Mouse (Mus musculus) liver, embryonic 14.5 days (tissue): Measurements from ENCODE around the gene Mcoln3. TPM values are rescaled to one million over a fixed set of nuclear protein-coding genes. Genes with fewer than 3 reads are reported as not detected.

Experiments
- ATAC-seq: fragments of 200-750 bp; cut with Nextera tagmentation; 2 replicates; pipeline ENCODE4 v1.8.0; 2017; ENCODE audit warnings: moderate number of reproducible peaks, mild to moderate bottlenecking, moderate library complexity; ENCODE audit not compliant: insufficient read depth
- DNase-seq, 3 experiments: peaks; one replicate each; pipeline ENCODE4 v3.0.0-alpha.2; 2012 to 2013; ENCODE audit warnings: low read depth in 3 of 3, low spot score in 3 of 3
- H3K27ac ChIP-seq: fragments of 300-500 bp; sonication (generic); 2 replicates; pipeline ENCODE4 v1.5.1; 2014; ENCODE audit warnings: moderate library complexity, mild to moderate bottlenecking, control low read depth, inconsistent platforms
- H3K27me3 ChIP-seq: fragments of 300-500 bp; sonication (generic); 2 replicates; pipeline ENCODE4 v1.6.1; 2014; ENCODE audit warnings: mild to moderate bottlenecking, low read length, moderate library complexity; ENCODE audit not compliant: control insufficient read depth, insufficient read depth
- H3K36me3 ChIP-seq: fragments of 300-500 bp; sonication (generic); replicated peaks from 2 replicates; pipeline ENCODE4 v1.6.1; 2014; ENCODE audit warnings: low read depth; ENCODE audit not compliant: control insufficient read depth, insufficient read depth
- H3K4me1 ChIP-seq, 2 experiments: fragments of 200-500 bp in 1 of 2; fragments of 300-500 bp in 1 of 2; sonication (generic) in 1 of 2; replicated peaks; 2 replicates each; pipeline ENCODE4 v1.6.1; 2012 to 2014; ENCODE audit warnings: antibody characterized with exemption in 1 of 2, inconsistent platforms in 1 of 2, low read length in 1 of 2; ENCODE audit not compliant: control insufficient read depth in 2 of 2, insufficient read depth in 2 of 2
- H3K4me2 ChIP-seq: fragments of 300-500 bp; sonication (generic); 2 replicates; pipeline ENCODE4 v1.6.1; 2014; ENCODE audit warnings: low read depth, mild to moderate bottlenecking, control low read depth, moderate library complexity
- H3K4me3 ChIP-seq, 2 experiments: fragments of 200-500 bp in 1 of 2; fragments of 300-500 bp in 1 of 2; sonication (generic) in 1 of 2; 2 replicates each; pipeline ENCODE4 v1.5.1; 2012 to 2014; ENCODE audit warnings: low read depth in 2 of 2, low read length in 2 of 2, mild to moderate bottlenecking in 2 of 2, control low read depth in 1 of 2, inconsistent platforms in 1 of 2, moderate library complexity in 1 of 2; ENCODE audit not compliant: insufficient read depth in 1 of 2
- H3K9ac ChIP-seq: fragments of 300-500 bp; sonication (generic); replicated peaks from 2 replicates; pipeline ENCODE4 v1.6.1; 2014; ENCODE audit warnings: mild to moderate bottlenecking, control low read depth, moderate library complexity
- H3K9me3 ChIP-seq: fragments of 300-500 bp; sonication (generic); 2 replicates; pipeline ENCODE4 v1.6.1; 2016; ENCODE audit warnings: low read length, mixed read lengths; ENCODE audit not compliant: control insufficient read depth
- CTCF ChIP-seq: IDR thresholded peaks from 2 replicates; pipeline ENCODE4 v1.5.1; 2016; ENCODE audit warnings: antibody characterized with exemption, low read depth, control low read depth
- EP300 ChIP-seq: IDR thresholded peaks from 2 replicates; pipeline ENCODE4 v1.6.1; 2016; ENCODE audit warnings: antibody characterized with exemption, low read depth
- WGBS: fragments of 180-500 bp; shearing (Covaris S2); extraction: QIAGEN DNeasy Blood & Tissue Kit; methylation state at CpG from one replicate; pipeline ENCODE4 v1.1.7; 2014; ENCODE audit not compliant: insufficient replicate concordance; 5-methylcytosine and 5-hydroxymethylcytosine counted together
- polyA plus RNA-seq, 2 experiments: library from polyadenylated mRNA; depleted of rRNA in 1 of 2; stranded (reverse) in 1 of 2; unstranded in 1 of 2; fragments of >200 nt; fragmentation: Nextera tagmentation in 1 of 2; extraction: Ambion mirVana in 1 of 2; gene quantifications; 2 replicates each; pipeline versions ENCODE4 v1.2.1 to v1.2.3; 2012 to 2014

Mcoln3 gene
- polyA plus RNA-seq (2012; rRNA removed) (0.05 and 0.11 TPM in 2 replicates), polyA plus RNA-seq (2014; fragmentation: Nextera tagmentation; extraction: Ambion mirVana) (0.11 and 0.25 TPM in 2 replicates)

- Histone ChIP-seq H3K4me3 (no peak within 1 kb of the TSS), H3K9me3 (no peaks in the 10 kb centered on the region), H3K4me1 (no peaks in the 10 kb centered on the region), H3K36me3 (no peaks in the 10 kb centered on the region), H3K27ac (no peak within 1 kb of the TSS), H3K4me2 (no peak within 1 kb of the TSS; the same call in 1 of the 2 replicates), H3K27me3 (peaks cover 12% of the 10 kb centered on the region), H3K9ac (no peak within 1 kb of the TSS)
- no peak for DNase-seq
- no peak for ATAC-seq
- WGBS: 16% methylated on average over 35 of the region's 35 CpGs
- no peak for TF ChIP-seq EP300
- no peak for TF ChIP-seq CTCF
These were observed at the start of gene Mcoln3 for GRCm38 (mm10) chr3:146117258-146117996. Mcoln3 (plus strand) TSS chr3:146117450.

GRCm38 (mm10) chr3:146069276-146069675 is 48.0 kb upstream of the Mcoln3 start:
- no peak overlapping the region for H3K4me3 ChIP-seq
- H3K27ac ChIP-seq: no peak overlapping the region
- no peak overlapping the region for H3K9ac ChIP-seq
- H3K4me1 ChIP-seq: no peaks in the 10 kb centered on the region
- no peak for DNase-seq
- no peaks in the 10 kb centered on the region for H3K9me3 ChIP-seq
- no peaks in the 10 kb centered on the region for H3K36me3 ChIP-seq
- 61% methylated on average over 4 of the region's 4 CpGs for WGBS
- no peak for TF ChIP-seq CTCF
- no peak for TF ChIP-seq EP300
- no peaks in the 10 kb centered on the region for H3K27me3 ChIP-seq
- no peak for ATAC-seq
- H3K4me2 ChIP-seq: no peak overlapping the region

- Histone ChIP-seq H3K4me1 (no peaks in the 10 kb centered on the region), H3K9me3 (no peaks in the 10 kb centered on the region), H3K4me3 (no peak overlapping the region), H3K4me2 (no peak overlapping the region), H3K27ac (no peak overlapping the region), H3K27me3 (no peaks in the 10 kb centered on the region), H3K9ac (no peak overlapping the region), H3K36me3 (no peaks in the 10 kb centered on the region)
- WGBS: 59% methylated on average over 7 of the region's 7 CpGs
- DNase-seq (no peak), ATAC-seq (no peak)
- TF ChIP-seq CTCF (peak; percentile 42), EP300 (no peak)
These were observed 44.5 kb upstream of the Mcoln3 start for GRCm38 (mm10) chr3:146072780-146073179.

DNA sequence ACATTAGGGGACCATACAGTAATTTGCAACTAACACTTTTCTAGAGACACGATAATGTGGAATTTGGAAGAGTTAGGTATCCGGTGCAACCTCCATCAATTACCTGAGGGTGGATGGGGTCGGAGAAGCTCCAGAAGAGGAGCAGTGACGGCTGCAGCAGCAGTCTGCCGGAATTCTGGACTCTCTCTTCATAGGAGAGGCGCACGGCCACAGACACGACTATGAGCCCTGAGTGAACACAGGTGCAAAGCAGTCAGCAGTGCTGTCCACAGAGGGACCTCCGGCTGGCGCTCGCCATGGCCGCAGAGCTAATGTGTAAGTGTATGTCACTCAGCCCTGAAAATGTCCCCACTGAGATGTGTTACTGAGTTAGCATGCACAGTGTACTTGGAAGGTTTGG is 37.0 kb upstream of the Mcoln3 start:
- H3K36me3 ChIP-seq: no peaks in the 10 kb centered on the region
- H3K4me3 ChIP-seq: no peak overlapping the region
- DNase-seq (no peak), ATAC-seq (no peak)
- 79% methylated on average over 12 of the region's 12 CpGs for WGBS
- no peaks in the 10 kb centered on the region for H3K4me1 ChIP-seq
- TF ChIP-seq CTCF (no peak), EP300 (no peak)
- H3K27ac ChIP-seq: no peak overlapping the region
- no peak overlapping the region for H3K9ac ChIP-seq
- H3K27me3 ChIP-seq: no peaks in the 10 kb centered on the region
- no peaks in the 10 kb centered on the region for H3K9me3 ChIP-seq
- H3K4me2 ChIP-seq: no peak overlapping the region

- Histone ChIP-seq H3K27me3 (no peaks in the 10 kb centered on the region), H3K36me3 (no peaks in the 10 kb centered on the region), H3K4me1 (peaks cover 0 to 4% of the 10 kb centered on the region in 2 experiments; a peak in 2 of 4 replicates), H3K9me3 (no peaks in the 10 kb centered on the region), H3K27ac (no peak overlapping the region), H3K4me2 (no peak overlapping the region), H3K4me3 (no peak overlapping the region), H3K9ac (no peak overlapping the region)
- TF ChIP-seq CTCF (no peak), EP300 (no peak)
- DNase-seq (peak in 1 of 3 experiments; percentile 14), ATAC-seq (peak; percentile 58; the same call in 1 of the 2 replicates)
- WGBS: 65% methylated on average over 13 of the region's 13 CpGs
These were observed 26.1 kb upstream of the Mcoln3 start for GRCm38 (mm10) chr3:146090988-146091657.
